Mouse (Mus musculus) spleen, adult 2 months (tissue): ENCODE measurements around the gene Nrtn.

Experiments
- CTCF ChIP-seq: fragments of 200-500 bp; IDR thresholded peaks from 2 replicates; pipeline ENCODE4 v1.5.1; 2011; ENCODE audit warnings: mild to moderate bottlenecking, inconsistent platforms; ENCODE audit not compliant: insufficient read depth, insufficient read length, insufficient replicate concordance; ENCODE audit errors: extremely low read depth
- POLR2A ChIP-seq: fragments of 200-500 bp; IDR thresholded peaks from 2 replicates; pipeline ENCODE4 v1.6.1; 2011; ENCODE audit warnings: low read depth, low read length, inconsistent platforms

DNA sequence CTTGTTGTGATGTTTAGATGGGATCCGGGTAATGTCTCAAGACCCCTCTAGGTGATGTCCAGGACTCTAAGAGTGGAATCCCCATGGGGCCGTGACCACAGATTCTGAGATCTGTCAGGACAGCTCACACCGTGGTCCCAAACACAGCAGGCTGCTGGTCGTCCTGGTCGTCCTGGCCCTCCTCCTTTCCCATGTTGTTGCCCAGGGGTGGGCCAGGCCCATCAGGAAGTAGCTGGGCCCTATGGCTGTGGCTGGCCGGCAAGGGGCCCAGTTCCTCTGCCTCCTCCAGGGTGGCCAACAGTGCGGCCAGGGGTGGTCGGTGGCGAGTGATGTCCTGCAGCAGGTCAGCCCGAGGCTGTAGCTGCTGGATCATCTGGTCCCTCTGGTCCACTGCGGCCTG, 42.0 kb downstream of the Nrtn start:
- TF ChIP-seq CTCF (no peak), POLR2A (no peak)
